Mouse (Mus musculus) adrenal gland, postnatal 4 days (tissue): ENCODE results near the gene Zfp108. TPM values are rescaled to one million over a fixed set of nuclear protein-coding genes. Genes with fewer than 3 reads are reported as not detected.
"Not testable (repeated sequence)": the region's sequence is repeated elsewhere in the genome, so short reads cannot be mapped to it uniquely, and the experiment has no call there.

ENCODE experiments used
- DNase-seq, 2 experiments: peaks; one replicate each; pipeline ENCODE4 v3.0.0; 2021 to 2022; ENCODE audit warnings: low spot score in 2 of 2, mixed read lengths in 2 of 2
- long read RNA-seq, 2 experiments: library from polyadenylated mRNA; stranded (forward); transcript quantifications; one replicate each; pipeline ENCODE4 v2.0.0; 2021
- total RNA-seq, 2 experiments: library from RNA; stranded (reverse); gene quantifications; 2 replicates each; pipeline ENCODE4 v1.2.3; 2021

Gene Zfp108
- 1 to 10 TPM; 3.9 to 4.2 TPM for total RNA-seq
- long read RNA-seq, experiment 1, partial matches to known transcripts = 0 of 3 reads
- long read RNA-seq, experiment 1, other reads (novel, unspliced or antisense) = 3 of 3 reads
- long read RNA-seq, experiment 2, partial matches to known transcripts = 3 of 4 reads
- long read RNA-seq, experiment 2, other reads (novel, unspliced or antisense) = 1 of 4 reads

DNA sequence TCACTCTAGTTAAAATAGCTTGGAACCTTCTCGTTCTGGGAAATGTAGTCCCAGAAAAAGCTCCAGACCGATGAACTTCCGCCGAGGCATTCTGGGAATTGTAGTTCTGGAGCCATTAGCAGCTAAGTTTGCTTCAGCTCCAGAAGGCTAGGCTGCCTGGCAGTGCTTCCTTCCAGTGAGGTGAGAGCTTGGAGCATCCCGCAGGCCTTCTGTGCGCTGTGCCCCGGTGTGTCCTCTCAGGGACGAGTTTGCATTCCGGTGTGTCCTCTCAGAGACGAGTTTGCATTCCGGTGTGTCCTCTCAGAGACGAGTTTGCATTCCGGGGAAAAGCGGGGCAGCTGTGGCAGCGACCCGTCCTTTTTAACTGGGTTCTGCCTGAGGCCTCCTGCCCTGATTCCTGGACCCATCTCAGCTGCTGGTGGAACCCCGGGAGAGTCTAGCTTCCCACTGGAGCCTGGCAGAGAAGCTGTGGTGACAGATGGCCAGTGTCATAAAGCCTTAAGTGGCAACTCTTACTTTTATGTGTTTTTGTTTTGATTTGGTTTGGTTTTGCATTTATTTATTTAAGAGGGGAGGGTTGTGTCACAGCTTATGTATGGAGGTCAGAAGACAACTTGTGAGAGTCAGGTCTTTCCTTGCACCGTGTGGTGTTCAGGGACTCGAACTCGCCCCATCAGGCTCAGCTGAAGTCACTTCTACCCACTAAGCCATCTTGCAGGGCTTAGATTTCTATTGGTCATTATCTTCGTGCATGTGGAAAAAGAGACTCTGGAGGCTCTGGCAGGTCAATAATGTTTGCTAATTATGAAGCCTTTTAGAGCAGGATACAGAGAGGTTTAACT lies at the start of gene Zfp108:
Gene Zfp108, plus strand, starts transcription at position 162 of the 842 bp plus-strand sequence.
- DNase-seq = peak; percentile 20 to 62

- DNase-seq = peak; percentile 10 to 35
These were observed 46.9 kb upstream of the Zfp108 start for GRCm38 (mm10) chr7:24207488-24208261.

DNA sequence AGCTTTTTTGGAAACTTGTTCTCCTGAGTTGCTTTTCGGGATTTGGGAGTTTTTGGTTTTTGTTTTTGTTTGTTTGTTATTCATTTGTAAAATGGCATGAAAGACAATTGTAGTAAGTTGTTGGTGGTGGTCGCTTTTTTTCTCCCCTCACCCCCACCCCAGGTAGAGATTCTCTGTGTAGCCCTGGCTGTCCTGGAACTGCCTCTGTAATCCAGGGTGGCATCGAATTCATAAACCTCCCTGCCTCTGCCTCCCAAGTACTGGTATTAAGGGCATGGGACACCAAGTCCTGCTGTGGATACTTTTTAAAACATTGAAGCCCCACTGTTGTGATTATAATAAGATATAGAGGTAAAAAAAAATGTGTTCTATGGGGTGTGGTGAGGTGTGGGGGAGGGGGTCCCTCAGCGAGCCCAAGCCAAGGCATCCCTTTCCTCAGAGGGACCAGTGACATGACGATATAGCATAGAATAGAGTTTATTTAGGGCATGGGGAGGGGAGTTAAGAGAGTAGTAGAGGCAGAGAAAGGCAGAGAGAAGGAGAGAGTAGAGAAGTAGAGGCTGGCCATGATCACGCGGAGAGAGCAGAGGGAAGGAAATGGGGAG lies 46.2 kb upstream of the Zfp108 start:
- no peak for DNase-seq

DNA sequence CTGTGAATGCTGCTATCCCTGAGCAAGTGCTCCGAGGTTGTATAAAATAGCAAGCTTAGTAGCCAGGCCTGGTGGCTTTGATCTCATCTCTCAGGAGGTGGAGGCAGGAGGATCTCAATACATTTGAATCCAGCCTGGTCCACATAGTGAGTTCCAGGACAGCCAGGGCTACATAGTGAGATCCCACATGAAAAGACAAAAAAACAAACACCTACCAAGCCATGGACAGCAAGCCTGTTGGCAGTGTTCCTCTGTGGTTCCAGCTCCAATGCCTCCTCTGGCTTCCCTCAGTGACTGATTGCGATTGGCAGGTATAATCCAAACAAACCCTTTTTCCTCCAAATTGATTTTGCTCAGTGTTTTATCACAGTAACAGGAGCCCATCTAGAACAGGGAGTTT lies 44.3 kb upstream of the Zfp108 start:
- no peak for DNase-seq

GRCm38 (mm10) chr7:24211343-24211742 lies 43.3 kb upstream of the Zfp108 start, which contains the start of gene Zfp111:
Zfp111 (minus strand) TSS chr7:24211443.
- DNase-seq = no peak

DNA sequence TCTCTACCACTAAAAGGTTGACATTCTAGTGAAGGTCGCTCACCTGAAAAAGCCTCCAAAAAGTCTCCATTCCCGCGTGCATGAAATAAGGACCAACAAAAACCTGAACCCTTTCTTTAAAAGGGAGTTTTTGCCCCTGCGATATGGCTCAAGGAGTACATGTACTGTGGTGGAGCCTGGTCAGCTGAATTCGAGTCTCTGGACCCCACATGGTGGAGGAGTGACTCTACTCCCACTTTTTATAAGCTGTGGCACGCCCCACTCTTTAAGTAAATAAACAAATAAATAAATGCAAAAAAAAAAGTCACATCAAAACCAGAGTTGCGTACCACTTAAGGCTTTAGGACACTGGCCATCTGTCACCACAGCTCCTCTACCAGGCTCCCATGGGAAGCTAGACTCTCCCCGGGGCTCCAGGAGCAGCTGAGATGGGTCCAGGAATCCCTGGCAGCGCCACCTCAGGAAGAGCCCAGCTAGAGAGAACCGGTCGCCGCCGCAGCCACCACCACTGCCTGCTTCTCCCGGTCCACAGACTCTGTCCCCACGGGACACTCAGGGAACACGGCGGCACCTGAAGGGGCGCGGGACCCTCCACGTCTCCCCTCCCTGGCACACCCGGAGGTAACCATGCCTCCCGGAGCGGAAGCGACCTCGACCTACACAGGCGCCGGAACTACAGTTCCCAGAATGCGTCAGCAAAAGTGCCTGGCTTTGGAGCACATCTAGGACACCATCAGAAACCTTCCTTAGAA lies 17.4 kb upstream of the Zfp108 start, which contains the start of gene Zfp109:
Gene Zfp109, minus strand, starts transcription at position 521 of the 752 bp plus-strand sequence.
- DNase-seq = peak in 1 of 2 experiments; percentile 14

DNA sequence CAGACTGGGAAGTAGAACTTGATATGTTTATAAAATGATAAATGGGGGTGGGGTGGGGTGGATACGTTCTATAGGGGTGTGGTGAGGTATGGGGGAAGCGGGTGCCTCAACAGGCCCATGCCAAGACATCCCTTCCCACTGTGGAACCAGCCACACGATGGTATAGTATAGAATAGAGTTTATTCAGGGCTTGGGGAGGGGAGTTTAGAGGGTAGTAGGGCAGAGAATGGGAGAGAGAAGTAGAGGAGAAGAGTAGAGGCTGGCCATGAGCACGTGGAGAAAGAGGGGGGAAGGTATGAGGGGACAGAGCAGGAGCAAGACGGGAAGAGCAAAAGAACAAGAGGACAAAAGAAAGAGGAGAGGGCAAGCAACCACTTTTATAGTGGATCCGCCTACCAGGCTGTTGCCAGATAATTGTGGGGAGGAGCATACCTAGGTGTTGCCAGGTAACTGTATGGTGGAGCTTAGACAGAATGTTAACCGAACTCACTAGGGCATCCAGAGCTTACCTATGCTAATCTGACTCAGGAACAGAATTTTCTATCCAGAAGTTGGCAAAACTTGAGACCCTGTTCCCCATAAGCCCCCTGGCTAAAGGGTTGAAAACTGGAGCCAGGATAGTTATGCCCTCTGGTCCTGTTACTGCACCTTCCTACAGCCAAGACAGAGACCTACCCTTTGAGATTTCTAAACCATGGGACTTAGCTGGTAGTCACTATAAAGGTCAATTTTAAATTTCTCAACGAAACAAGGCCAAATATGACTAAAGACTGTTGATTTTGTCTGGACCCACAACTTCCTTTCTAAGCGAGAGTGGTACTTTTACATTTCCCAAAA lies 597 bp upstream of the Zfp108 start:
- no peak for DNase-seq

DNA sequence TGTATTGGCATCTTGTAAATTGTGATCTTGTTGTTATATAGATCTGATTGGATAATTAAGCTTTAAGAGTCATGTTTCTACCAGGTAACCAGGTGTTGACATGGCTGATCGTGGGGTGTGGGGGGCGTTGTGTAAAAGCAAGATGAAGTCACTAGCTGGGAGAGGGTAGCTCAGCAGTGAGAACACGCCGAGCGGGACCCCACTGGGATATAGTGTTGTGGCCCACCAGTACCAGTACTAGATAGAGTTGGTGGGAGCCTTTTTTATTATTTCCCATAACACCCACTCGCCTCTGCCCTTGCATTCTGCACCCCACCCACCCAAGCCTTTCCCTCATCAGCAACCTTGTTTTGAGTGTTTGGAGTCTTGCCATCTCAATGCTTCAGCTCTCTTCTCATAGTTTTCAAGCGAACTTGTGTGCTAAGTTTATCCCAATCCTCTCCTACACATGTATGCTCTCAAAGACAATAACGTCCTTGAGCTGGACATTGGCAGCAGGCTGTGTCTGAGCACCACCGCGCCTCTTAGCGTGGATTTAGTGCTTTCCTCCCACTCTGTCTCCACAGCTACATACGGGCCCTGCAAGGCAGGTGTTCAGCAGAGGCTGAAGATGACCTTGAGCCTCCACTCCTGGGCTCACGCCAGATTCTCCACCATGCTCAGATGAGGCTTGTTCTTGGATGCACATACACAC lies 4.9 kb downstream of the Zfp108 start:
- DNase-seq = no peak

DNA sequence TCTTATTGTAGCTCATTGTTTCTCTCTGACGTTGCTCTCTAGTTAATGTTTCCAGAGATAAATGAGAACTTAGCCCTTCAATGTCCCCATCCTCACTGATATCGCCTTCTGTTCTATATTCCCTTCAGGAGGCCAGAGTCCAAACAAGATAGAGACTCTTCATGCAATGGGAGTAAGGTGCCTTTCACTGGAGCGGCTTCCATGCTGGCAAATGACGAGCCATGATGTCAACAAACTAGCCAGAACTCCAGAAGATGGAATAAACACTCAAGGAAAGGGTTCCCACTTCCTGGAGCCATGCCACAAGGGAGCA lies 5.4 kb downstream of the Zfp108 start:
- no peak for DNase-seq

GRCm38 (mm10) chr7:24268176-24269155 lies 13.9 kb downstream of the Zfp108 start:
- no peak for DNase-seq

GRCm38 (mm10) chr7:24269256-24269655 lies 14.7 kb downstream of the Zfp108 start:
- no peak for DNase-seq

- DNase-seq = no peak
These were observed 15.2 kb downstream of the Zfp108 start for GRCm38 (mm10) chr7:24269667-24270287.

DNA sequence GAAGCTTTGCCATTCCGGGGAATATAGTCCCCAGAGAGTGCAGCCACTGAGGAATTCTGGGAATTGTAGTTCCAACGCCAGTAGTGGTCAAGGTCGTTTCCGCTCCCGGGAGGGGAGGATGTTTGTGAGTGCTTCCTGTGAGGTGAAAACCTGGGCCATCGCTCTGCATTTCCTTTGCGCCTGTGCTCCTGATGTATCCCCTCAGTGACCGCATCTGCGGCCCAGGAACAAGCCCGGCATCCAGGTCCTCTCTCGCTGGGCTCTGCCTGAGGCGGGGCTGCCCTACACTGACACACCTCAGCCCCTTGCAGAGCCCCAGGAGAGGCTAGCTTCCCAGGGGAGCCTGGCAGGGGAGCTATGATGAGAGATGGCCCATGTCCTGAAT lies 15.7 kb downstream of the Zfp108 start, which contains the start of gene Zfp93:
Gene Zfp93, plus strand, starts transcription at position 133 of the 385 bp plus-strand sequence.
- DNase-seq = peak; percentile 24 to 54

- DNase-seq = no peak
These were observed 16.6 kb downstream of the Zfp108 start for GRCm38 (mm10) chr7:24271191-24271590.

DNA sequence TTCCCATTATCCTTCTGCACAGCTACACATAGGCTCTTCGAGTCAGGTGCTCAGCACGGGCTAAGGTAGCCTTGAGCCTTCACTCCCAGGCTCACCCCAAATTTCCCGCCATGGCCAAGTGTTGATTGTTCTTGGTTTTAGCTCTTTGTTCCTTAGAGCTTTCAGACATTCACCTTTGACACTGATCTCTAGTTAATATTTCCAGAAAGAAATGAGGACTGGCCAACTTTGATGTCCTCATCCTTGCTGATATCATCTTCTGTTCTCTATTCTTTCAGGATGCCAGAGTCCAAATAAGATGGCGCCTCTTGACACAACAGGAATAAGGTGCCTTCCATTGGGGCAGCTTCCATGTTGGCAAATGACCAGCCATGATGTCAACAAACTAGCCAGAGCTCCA lies 19.9 kb downstream of the Zfp108 start:
- no peak for DNase-seq

GRCm38 (mm10) chr7:24278771-24279170 lies 24.2 kb downstream of the Zfp108 start:
- not testable (repeated sequence) for DNase-seq
